ENCODE assay signal across 10 mouse cellular contexts in the genomic region with DNA sequence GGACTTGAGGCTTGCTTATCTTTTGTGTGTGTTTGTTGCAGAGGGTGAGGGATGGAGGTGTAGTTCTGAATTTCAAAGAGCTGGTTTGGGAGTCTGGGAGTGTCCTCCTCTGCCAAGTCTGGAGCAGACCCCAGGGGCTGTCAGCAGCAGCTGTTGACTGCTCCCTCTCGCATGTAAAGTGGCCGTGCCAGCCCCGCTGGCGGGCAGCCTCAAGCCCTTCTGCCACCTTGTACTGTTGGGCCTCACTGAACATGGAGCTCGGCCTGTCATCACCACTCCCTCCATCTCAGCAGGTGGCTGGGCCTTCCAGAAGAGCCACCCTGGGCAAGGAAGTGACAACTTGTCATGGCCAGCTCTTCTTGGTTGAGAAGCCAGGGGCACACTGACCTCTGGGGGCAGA.
DNase-seq lines count a peak whose midpoint lies in the region; ATAC-seq lines count a peak whose summit lies in the region.
"Had no signal": no experiment of that assay in that cellular context is flagged by ENCODE, and none has a peak within 500 bp of the region (broad histone marks: within the 10 kb centered on the region; RNA-seq: fewer than 3 reads in every experiment).

No protein-coding gene starts in this region.

- no peak overlapping the region for H3K4me2 ChIP-seq in forebrain, embryonic 15.5 days (replicated peaks)
- no peak overlapping the region for H3K4me2 ChIP-seq in forebrain, embryonic 12.5 days
- no peak overlapping the region for H3K4me2 ChIP-seq in forebrain, embryonic 16.5 days (ENCODE audit: low read length)
- no peak overlapping the region for H3K4me2 ChIP-seq in midbrain, embryonic 13.5 days (replicated peaks)

- H3K4me1 ChIP-seq in forebrain, embryonic 15.5 days = peaks cover 31% of the 10 kb centered on the region; the same call in 1 of the 2 replicates
- peaks cover 16% of the 10 kb centered on the region for H3K4me1 ChIP-seq in forebrain, embryonic 12.5 days
- H3K4me1 ChIP-seq in forebrain, embryonic 16.5 days (replicated peaks; ENCODE audit: control insufficient read depth, insufficient read depth, low read length) = peaks cover 24% of the 10 kb centered on the region
- H3K4me1 ChIP-seq in midbrain, embryonic 13.5 days (replicated peaks) = peaks cover 34% of the 10 kb centered on the region

- H3K36me3 ChIP-seq in forebrain, embryonic 15.5 days = no peaks in the 10 kb centered on the region
- no peaks in the 10 kb centered on the region for H3K36me3 ChIP-seq in forebrain, embryonic 12.5 days (replicated peaks)
- H3K36me3 ChIP-seq in forebrain, embryonic 16.5 days (ENCODE audit: control insufficient read depth, insufficient read depth) = no peaks in the 10 kb centered on the region
- H3K36me3 ChIP-seq in midbrain, embryonic 13.5 days = peaks cover 5% of the 10 kb centered on the region; the same call in 1 of the 2 replicates

- H3K27ac ChIP-seq in forebrain, embryonic 15.5 days (replicated peaks) = 0 out of 2 replicates have a peak overlapping the region, but pooled peaks have one; percentile 24
- H3K27ac ChIP-seq in forebrain, embryonic 12.5 days = no peak overlapping the region
- peak overlapping the region; percentile 33; the same call in 1 of the 2 replicates for H3K27ac ChIP-seq in forebrain, embryonic 16.5 days (ENCODE audit: low read length)
- H3K27ac ChIP-seq in midbrain, embryonic 13.5 days = peak overlapping the region; percentile 49; the same call in 1 of the 2 replicates

- WGBS in forebrain, embryonic 15.5 days = 28% methylated on average over 5 of the region's 5 CpGs
- WGBS in forebrain, embryonic 12.5 days = 77% methylated on average over 5 of the region's 5 CpGs
- WGBS in forebrain, embryonic 16.5 days = 19% methylated on average over 5 of the region's 5 CpGs
- WGBS in midbrain, embryonic 13.5 days = 56% methylated on average over 5 of the region's 5 CpGs

- DNase-seq in layer of hippocampus, postnatal 14 days (ENCODE audit: low spot score in 2 of 2) = peak; percentile 43 to 56
- DNase-seq in layer of hippocampus, adult 18-20 months (ENCODE audit: low spot score in 2 of 2) = no peak
- DNase-seq in ovary, postnatal 14 days (ENCODE audit: low spot score) = no peak
- DNase-seq: kidney, postnatal 25 days; right cerebral cortex, postnatal 14 days; thymus, postnatal 25 days had no signal

- no peaks in the 10 kb centered on the region for H3K9me3 ChIP-seq in forebrain, embryonic 15.5 days
- H3K9me3 ChIP-seq in forebrain, embryonic 12.5 days = no peaks in the 10 kb centered on the region
- H3K9me3 ChIP-seq in forebrain, embryonic 16.5 days (ENCODE audit: control insufficient read depth, low read length) = no peaks in the 10 kb centered on the region
- H3K9me3 ChIP-seq in midbrain, embryonic 13.5 days = no peaks in the 10 kb centered on the region

- no peak overlapping the region for H3K9ac ChIP-seq in forebrain, embryonic 15.5 days (replicated peaks)
- H3K9ac ChIP-seq in forebrain, embryonic 12.5 days = no peak overlapping the region
- no peak overlapping the region for H3K9ac ChIP-seq in forebrain, embryonic 16.5 days (replicated peaks; ENCODE audit: low read depth, low read length)
- no peak overlapping the region for H3K9ac ChIP-seq in midbrain, embryonic 13.5 days (replicated peaks)

- H3K4me3 ChIP-seq in forebrain, embryonic 15.5 days = no peak overlapping the region
- no peak overlapping the region for H3K4me3 ChIP-seq in forebrain, embryonic 12.5 days (replicated peaks)
- H3K4me3 ChIP-seq in forebrain, embryonic 16.5 days (replicated peaks; ENCODE audit: low read length) = no peak overlapping the region
- no peak overlapping the region for H3K4me3 ChIP-seq in midbrain, embryonic 13.5 days (replicated peaks)

- no peaks in the 10 kb centered on the region for H3K27me3 ChIP-seq in forebrain, embryonic 15.5 days
- H3K27me3 ChIP-seq in forebrain, embryonic 12.5 days = no peaks in the 10 kb centered on the region
- no peaks in the 10 kb centered on the region for H3K27me3 ChIP-seq in forebrain, embryonic 16.5 days (replicated peaks; ENCODE audit: control insufficient read depth, insufficient read depth, low read length)
- H3K27me3 ChIP-seq in midbrain, embryonic 13.5 days = no peaks in the 10 kb centered on the region

- ATAC-seq in forebrain, embryonic 15.5 days (replicated peaks) = peak; percentile 91
- ATAC-seq in forebrain, embryonic 12.5 days (ENCODE audit: low FRiP score) = no peak
- peak; percentile 92 for ATAC-seq in forebrain, embryonic 16.5 days
- peak; percentile 72; the same call in 1 of the 2 replicates for ATAC-seq in midbrain, embryonic 13.5 days

Comparison
In these comparisons a context has a peak if more than half of its experiments do, and no peak if none do; other contexts are left out.
1. DNase-seq: peak in layer of hippocampus, postnatal 14 days (2 of 2); none in layer of hippocampus, adult 18-20 months (0 of 2) and ovary, postnatal 14 days (single experiment).